Mouse (Mus musculus): ENCODE results near the gene Myrip. TPM values are rescaled to one million over a fixed set of nuclear protein-coding genes. Genes with fewer than 3 reads are reported as not detected.

The Myrip gene
- polyA plus RNA-seq, 1 experiment from 2014 or later, result 2.2 TPM

GRCm38 (mm10) chr9:120362684-120363083, 61.4 kb downstream of the Myrip start:
- H3K4me3 ChIP-seq (replicated peaks; ENCODE audit: low read length), result no peak overlapping the region
- H3K4me1 ChIP-seq (replicated peaks; ENCODE audit: control insufficient read depth, insufficient read depth, low read length), result no peaks in the 10 kb centered on the region; the same call in 1 of the 2 replicates
- ATAC-seq, result no peak
- H3K4me2 ChIP-seq (ENCODE audit: low read length), result no peak overlapping the region
- H3K27ac ChIP-seq (ENCODE audit: low read length), result no peak overlapping the region
- WGBS, result 89% methylated on average over 3 of the region's 3 CpGs
- H3K27me3 ChIP-seq (replicated peaks; ENCODE audit: control insufficient read depth, insufficient read depth, low read length), result no peaks in the 10 kb centered on the region
- no peaks in the 10 kb centered on the region for H3K9me3 ChIP-seq (ENCODE audit: control insufficient read depth, low read length)
- H3K9ac ChIP-seq (replicated peaks; ENCODE audit: low read depth, low read length), result no peak overlapping the region
- no peaks in the 10 kb centered on the region for H3K36me3 ChIP-seq (ENCODE audit: control insufficient read depth, insufficient read depth)

GRCm38 (mm10) chr9:120364653-120365283, 63.5 kb downstream of the Myrip start:
- no peak overlapping the region for H3K27ac ChIP-seq (ENCODE audit: low read length)
- H3K9me3 ChIP-seq (ENCODE audit: control insufficient read depth, low read length), result no peaks in the 10 kb centered on the region
- WGBS, result 81% methylated on average over 19 of the region's 19 CpGs
- no peaks in the 10 kb centered on the region for H3K27me3 ChIP-seq (replicated peaks; ENCODE audit: control insufficient read depth, insufficient read depth, low read length)
- no peak overlapping the region for H3K4me2 ChIP-seq (ENCODE audit: low read length)
- no peaks in the 10 kb centered on the region; the same call in 1 of the 2 replicates for H3K4me1 ChIP-seq (replicated peaks; ENCODE audit: control insufficient read depth, insufficient read depth, low read length)
- H3K4me3 ChIP-seq (replicated peaks; ENCODE audit: low read length), result no peak overlapping the region
- ATAC-seq, result no peak
- H3K9ac ChIP-seq (replicated peaks; ENCODE audit: low read depth, low read length), result no peak overlapping the region
- H3K36me3 ChIP-seq (ENCODE audit: control insufficient read depth, insufficient read depth), result no peaks in the 10 kb centered on the region

GRCm38 (mm10) chr9:120367526-120367925, 66.2 kb downstream of the Myrip start:
- 100% methylated on average over 1 of the region's 1 CpGs for WGBS
- H3K9ac ChIP-seq (replicated peaks; ENCODE audit: low read depth, low read length), result no peak overlapping the region
- ATAC-seq, result no peak
- no peaks in the 10 kb centered on the region for H3K36me3 ChIP-seq (ENCODE audit: control insufficient read depth, insufficient read depth)
- no peaks in the 10 kb centered on the region for H3K27me3 ChIP-seq (replicated peaks; ENCODE audit: control insufficient read depth, insufficient read depth, low read length)
- H3K4me2 ChIP-seq (ENCODE audit: low read length), result no peak overlapping the region
- H3K27ac ChIP-seq (ENCODE audit: low read length), result no peak overlapping the region
- no peaks in the 10 kb centered on the region for H3K9me3 ChIP-seq (ENCODE audit: control insufficient read depth, low read length)
- no peaks in the 10 kb centered on the region for H3K4me1 ChIP-seq (replicated peaks; ENCODE audit: control insufficient read depth, insufficient read depth, low read length)
- no peak overlapping the region for H3K4me3 ChIP-seq (replicated peaks; ENCODE audit: low read length)

GRCm38 (mm10) chr9:120371633-120372032, 70.3 kb downstream of the Myrip start:
- WGBS, result 79% methylated on average over 5 of the region's 5 CpGs
- ATAC-seq, result no peak
- H3K9me3 ChIP-seq (ENCODE audit: control insufficient read depth, low read length), result no peaks in the 10 kb centered on the region
- H3K9ac ChIP-seq (replicated peaks; ENCODE audit: low read depth, low read length), result no peak overlapping the region
- no peaks in the 10 kb centered on the region for H3K4me1 ChIP-seq (replicated peaks; ENCODE audit: control insufficient read depth, insufficient read depth, low read length)
- H3K27me3 ChIP-seq (replicated peaks; ENCODE audit: control insufficient read depth, insufficient read depth, low read length), result no peaks in the 10 kb centered on the region
- no peak overlapping the region for H3K4me2 ChIP-seq (ENCODE audit: low read length)
- no peak overlapping the region for H3K4me3 ChIP-seq (replicated peaks; ENCODE audit: low read length)
- H3K36me3 ChIP-seq (ENCODE audit: control insufficient read depth, insufficient read depth), result no peaks in the 10 kb centered on the region
- H3K27ac ChIP-seq (ENCODE audit: low read length), result no peak overlapping the region

GRCm38 (mm10) chr9:120372347-120372746, 71.0 kb downstream of the Myrip start:
- H3K27me3 ChIP-seq (replicated peaks; ENCODE audit: control insufficient read depth, insufficient read depth, low read length), result no peaks in the 10 kb centered on the region
- H3K27ac ChIP-seq (ENCODE audit: low read length), result no peak overlapping the region
- H3K9ac ChIP-seq (replicated peaks; ENCODE audit: low read depth, low read length), result no peak overlapping the region
- H3K4me2 ChIP-seq (ENCODE audit: low read length), result no peak overlapping the region
- H3K4me1 ChIP-seq (replicated peaks; ENCODE audit: control insufficient read depth, insufficient read depth, low read length), result no peaks in the 10 kb centered on the region
- WGBS, result 40% methylated on average over 6 of the region's 6 CpGs
- H3K9me3 ChIP-seq (ENCODE audit: control insufficient read depth, low read length), result no peaks in the 10 kb centered on the region
- no peaks in the 10 kb centered on the region for H3K36me3 ChIP-seq (ENCODE audit: control insufficient read depth, insufficient read depth)
- ATAC-seq, result no peak
- no peak overlapping the region for H3K4me3 ChIP-seq (replicated peaks; ENCODE audit: low read length)

- no peaks in the 10 kb centered on the region for H3K36me3 ChIP-seq (ENCODE audit: control insufficient read depth, insufficient read depth)
- H3K27ac ChIP-seq (ENCODE audit: low read length), result no peak overlapping the region
- H3K4me1 ChIP-seq (replicated peaks; ENCODE audit: control insufficient read depth, insufficient read depth, low read length), result no peaks in the 10 kb centered on the region
- WGBS, result 26% methylated on average over 11 of the region's 11 CpGs
- H3K4me2 ChIP-seq (ENCODE audit: low read length), result no peak overlapping the region
- no peak overlapping the region for H3K9ac ChIP-seq (replicated peaks; ENCODE audit: low read depth, low read length)
- no peaks in the 10 kb centered on the region for H3K9me3 ChIP-seq (ENCODE audit: control insufficient read depth, low read length)
- H3K27me3 ChIP-seq (replicated peaks; ENCODE audit: control insufficient read depth, insufficient read depth, low read length), result no peaks in the 10 kb centered on the region
- H3K4me3 ChIP-seq (replicated peaks; ENCODE audit: low read length), result no peak overlapping the region
- no peak for ATAC-seq
These were observed 76.4 kb downstream of the Myrip start for GRCm38 (mm10) chr9:120377726-120378125.

GRCm38 (mm10) chr9:120395188-120395587, 93.9 kb downstream of the Myrip start:
- 24% methylated on average over 9 of the region's 9 CpGs for WGBS
- ATAC-seq, result no peak

GRCm38 (mm10) chr9:120396579-120397185, 95.4 kb downstream of the Myrip start:
- WGBS, result 91% methylated on average over 7 of the region's 7 CpGs
- H3K4me3 ChIP-seq (replicated peaks; ENCODE audit: low read length), result no peak overlapping the region
- no peaks in the 10 kb centered on the region for H3K36me3 ChIP-seq (ENCODE audit: control insufficient read depth, insufficient read depth)
- H3K9me3 ChIP-seq (ENCODE audit: control insufficient read depth, low read length), result no peaks in the 10 kb centered on the region
- no peak for ATAC-seq
- no peak overlapping the region for H3K4me2 ChIP-seq (ENCODE audit: low read length)
- H3K4me1 ChIP-seq (replicated peaks; ENCODE audit: control insufficient read depth, insufficient read depth, low read length), result no peaks in the 10 kb centered on the region
- no peak overlapping the region for H3K9ac ChIP-seq (replicated peaks; ENCODE audit: low read depth, low read length)
- H3K27ac ChIP-seq (ENCODE audit: low read length), result no peak overlapping the region
- H3K27me3 ChIP-seq (replicated peaks; ENCODE audit: control insufficient read depth, insufficient read depth, low read length), result no peaks in the 10 kb centered on the region

More at GRCm38 (mm10) chr9:120395188-120395587, 93.9 kb downstream of the Myrip start:
- Histone ChIP-seq H3K27me3 (replicated peaks; ENCODE audit: control insufficient read depth, insufficient read depth, low read length) (no peaks in the 10 kb centered on the region), H3K4me2 (ENCODE audit: low read length) (no peak overlapping the region), H3K9ac (replicated peaks; ENCODE audit: low read depth, low read length) (no peak overlapping the region), H3K4me1 (replicated peaks; ENCODE audit: control insufficient read depth, insufficient read depth, low read length) (no peaks in the 10 kb centered on the region), H3K27ac (ENCODE audit: low read length) (no peak overlapping the region), H3K9me3 (ENCODE audit: control insufficient read depth, low read length) (no peaks in the 10 kb centered on the region), H3K36me3 (ENCODE audit: control insufficient read depth, insufficient read depth) (no peaks in the 10 kb centered on the region), H3K4me3 (replicated peaks; ENCODE audit: low read length) (no peak overlapping the region)

- H3K4me1 ChIP-seq (replicated peaks; ENCODE audit: control insufficient read depth, insufficient read depth, low read length), result no peaks in the 10 kb centered on the region
- H3K9ac ChIP-seq (replicated peaks; ENCODE audit: low read depth, low read length), result no peak overlapping the region
- no peaks in the 10 kb centered on the region for H3K36me3 ChIP-seq (ENCODE audit: control insufficient read depth, insufficient read depth)
- WGBS, result 88% methylated on average over 8 of the region's 8 CpGs
- H3K27me3 ChIP-seq (replicated peaks; ENCODE audit: control insufficient read depth, insufficient read depth, low read length), result no peaks in the 10 kb centered on the region
- no peak overlapping the region for H3K4me2 ChIP-seq (ENCODE audit: low read length)
- no peak overlapping the region for H3K4me3 ChIP-seq (replicated peaks; ENCODE audit: low read length)
- no peaks in the 10 kb centered on the region for H3K9me3 ChIP-seq (ENCODE audit: control insufficient read depth, low read length)
- ATAC-seq, result no peak
- H3K27ac ChIP-seq (ENCODE audit: low read length), result no peak overlapping the region
These were observed 97.0 kb downstream of the Myrip start for GRCm38 (mm10) chr9:120398289-120398688.

Data from forebrain, embryonic 16.5 days (tissue).